Mouse (Mus musculus) embryo, embryonic 10.5 days (tissue): ENCODE results near the gene Clasp1.

ENCODE experiments used
- DNase-seq: peaks from one replicate; pipeline ENCODE4 v3.0.0-alpha.2; 2015; ENCODE audit warnings: low spot score

Gene Clasp1

GRCm38 (mm10) chr1:118498311-118498710, 109.5 kb downstream of the Clasp1 start:
- DNase-seq: peak; percentile 88

GRCm38 (mm10) chr1:118500606-118501005, 111.7 kb downstream of the Clasp1 start:
- DNase-seq: no peak

- DNase-seq: no peak
Measured at GRCm38 (mm10) chr1:118501691-118502090, 112.8 kb downstream of the Clasp1 start.

- DNase-seq: no peak
Measured at GRCm38 (mm10) chr1:118505746-118506145, 116.9 kb downstream of the Clasp1 start.

GRCm38 (mm10) chr1:118510996-118511395, 122.1 kb downstream of the Clasp1 start:
- no peak for DNase-seq

- no peak for DNase-seq
Measured at GRCm38 (mm10) chr1:118511738-118512530, 123.1 kb downstream of the Clasp1 start.

- no peak for DNase-seq
Measured at GRCm38 (mm10) chr1:118516256-118516655, 127.4 kb downstream of the Clasp1 start.

GRCm38 (mm10) chr1:118523161-118523560, 134.3 kb downstream of the Clasp1 start:
- DNase-seq: no peak

GRCm38 (mm10) chr1:118525336-118525735, 136.5 kb downstream of the Clasp1 start:
- DNase-seq: no peak

GRCm38 (mm10) chr1:118529213-118529612, 140.4 kb downstream of the Clasp1 start:
- no peak for DNase-seq

GRCm38 (mm10) chr1:118531259-118531658, 142.4 kb downstream of the Clasp1 start:
- no peak for DNase-seq

- DNase-seq: no peak
Measured at GRCm38 (mm10) chr1:118536021-118536420, 147.2 kb downstream of the Clasp1 start.

GRCm38 (mm10) chr1:118539046-118539445, 150.2 kb downstream of the Clasp1 start:
- no peak for DNase-seq

GRCm38 (mm10) chr1:118542880-118543279, 154.0 kb downstream of the Clasp1 start:
- DNase-seq: no peak

GRCm38 (mm10) chr1:118548769-118549168, 159.9 kb downstream of the Clasp1 start:
- DNase-seq: no peak

- no peak for DNase-seq
Measured at GRCm38 (mm10) chr1:118551152-118551551, 162.3 kb downstream of the Clasp1 start.

- DNase-seq: no peak
Measured at GRCm38 (mm10) chr1:118552071-118552470, 163.2 kb downstream of the Clasp1 start.

GRCm38 (mm10) chr1:118553045-118553444, 164.2 kb downstream of the Clasp1 start:
- no peak for DNase-seq

GRCm38 (mm10) chr1:118553451-118553850, 164.6 kb downstream of the Clasp1 start:
- DNase-seq: no peak

GRCm38 (mm10) chr1:118554961-118555360, 166.1 kb downstream of the Clasp1 start:
- no peak for DNase-seq

- no peak for DNase-seq
Measured at GRCm38 (mm10) chr1:118559716-118560115, 170.9 kb downstream of the Clasp1 start.

- peak; percentile 15 for DNase-seq
Measured at GRCm38 (mm10) chr1:118564561-118564960, 175.7 kb downstream of the Clasp1 start.

- DNase-seq: no peak
Measured at GRCm38 (mm10) chr1:118567659-118568058, 178.8 kb downstream of the Clasp1 start.

GRCm38 (mm10) chr1:118580174-118580702, 191.4 kb downstream of the Clasp1 start:
- DNase-seq: no peak
